Mouse (Mus musculus) embryo, embryonic 11 days (tissue): ENCODE results near the gene Vasn.

ENCODE experiments used
- DNase-seq: peaks from one replicate; pipeline ENCODE4 v3.0.0-alpha.2; 2015

Vasn gene

GRCm38 (mm10) chr16:4607818-4608531 is 31.8 kb upstream of the Vasn start:
- peak; percentile 88 for DNase-seq

DNA sequence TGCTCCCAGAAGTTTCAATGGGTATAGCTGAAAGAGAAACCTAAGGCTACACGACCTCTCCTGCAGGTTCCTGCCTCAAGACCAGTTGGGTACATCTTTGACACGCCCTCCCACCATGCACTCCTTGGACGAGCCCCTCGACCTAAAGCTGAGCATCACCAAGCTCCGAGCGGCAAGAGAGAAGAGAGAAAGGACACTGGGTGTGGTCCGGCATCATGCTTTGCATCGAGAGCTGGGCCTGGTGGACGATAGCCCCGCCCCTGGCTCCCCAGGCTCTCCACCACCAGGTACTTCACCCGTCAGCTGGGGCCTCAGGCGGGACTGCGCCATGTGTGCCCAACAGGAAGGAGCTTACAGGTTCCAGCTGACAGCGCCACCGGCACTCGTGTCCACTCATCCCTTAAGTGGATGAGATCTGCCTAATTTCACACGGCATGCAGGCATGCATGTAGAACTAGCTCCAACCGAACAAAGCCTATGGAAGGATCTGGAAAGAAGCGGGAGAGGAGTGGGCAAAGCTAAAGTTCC is 31.1 kb upstream of the Vasn start:
- no peak for DNase-seq

DNA sequence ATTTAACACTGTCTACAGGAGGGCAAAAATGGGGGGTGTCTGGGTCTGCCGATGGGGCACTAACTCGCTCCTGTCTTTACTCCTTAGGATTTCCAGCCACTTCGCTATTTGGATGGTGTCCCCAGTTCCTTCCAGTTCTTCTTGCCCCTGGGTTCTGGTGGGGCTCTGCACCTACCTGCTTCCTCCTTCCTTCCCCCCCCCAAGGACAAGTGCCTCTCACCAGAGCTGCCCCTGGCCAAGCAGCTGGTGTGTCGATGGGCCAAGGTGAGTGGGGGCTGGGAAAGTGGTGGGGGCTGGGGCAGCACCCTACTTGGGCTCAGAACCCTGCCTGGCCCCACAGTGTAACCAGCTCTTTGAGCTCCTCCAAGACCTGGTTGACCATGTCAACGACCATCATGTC is 28.5 kb upstream of the Vasn start:
- no peak for DNase-seq

GRCm38 (mm10) chr16:4611676-4612075 is 28.1 kb upstream of the Vasn start:
- DNase-seq: no peak

- DNase-seq: no peak
Measured at GRCm38 (mm10) chr16:4613736-4614135, 26.0 kb upstream of the Vasn start.

GRCm38 (mm10) chr16:4614639-4615038 is 25.1 kb upstream of the Vasn start:
- no peak for DNase-seq

- DNase-seq: no peak
Measured at GRCm38 (mm10) chr16:4615297-4615696, 24.4 kb upstream of the Vasn start.

GRCm38 (mm10) chr16:4616829-4617228 is 22.9 kb upstream of the Vasn start:
- DNase-seq: no peak

DNA sequence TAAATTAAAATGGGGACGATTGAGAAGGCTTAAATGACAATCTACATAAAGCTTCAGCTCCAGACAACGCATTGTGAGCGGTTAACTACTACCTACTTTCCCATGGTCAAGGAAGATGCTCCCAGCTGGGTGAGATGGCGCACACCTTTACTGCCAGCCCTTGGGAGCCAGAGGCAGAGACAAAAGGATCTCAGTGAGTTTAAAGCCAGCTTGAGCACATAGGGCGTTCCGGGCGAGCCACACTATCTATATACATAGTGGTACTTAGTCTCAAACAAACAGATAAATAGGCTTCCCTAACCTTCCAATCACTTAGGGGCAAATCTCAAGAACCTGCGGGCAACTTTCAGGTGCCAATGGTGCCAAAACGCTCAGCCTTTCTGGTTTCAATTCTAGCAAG is 15.7 kb upstream of the Vasn start:
- DNase-seq: no peak

DNA sequence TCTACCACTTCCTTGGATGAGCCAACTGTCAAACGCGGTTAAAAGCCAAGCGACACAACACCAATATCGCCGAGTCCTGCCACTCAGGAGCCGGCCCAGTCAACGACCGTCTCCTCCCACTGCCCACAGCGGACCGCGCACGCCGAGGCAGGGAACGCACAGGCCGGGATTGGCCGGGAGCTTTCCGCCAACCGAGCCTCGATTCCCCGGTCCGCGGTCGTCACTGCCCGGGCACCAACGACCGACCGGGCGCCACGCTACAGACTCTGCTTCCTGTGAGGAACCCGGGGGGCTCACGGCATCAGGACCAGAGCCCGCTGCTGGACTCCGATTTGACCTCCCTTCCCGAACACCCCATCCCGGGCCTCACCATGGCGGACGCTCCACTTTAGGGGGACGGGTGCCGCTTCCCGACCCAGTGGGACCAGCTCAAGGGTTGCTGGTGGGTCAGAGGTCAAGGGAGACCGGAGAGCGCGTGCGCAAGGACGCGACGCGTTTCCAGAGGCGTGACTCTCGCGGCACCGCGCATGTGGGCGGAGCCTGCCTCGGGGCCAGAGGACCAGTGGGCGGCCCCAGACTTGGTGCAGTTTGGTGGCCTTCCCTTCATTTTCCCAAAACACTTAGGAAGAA is 15.1 kb upstream of the Vasn start, which contains the start of gene Pam16:
Pam16 (minus strand) TSS at position 508 of the 630 bp plus-strand sequence.
- DNase-seq: peak; percentile 97

GRCm38 (mm10) chr16:4627105-4627504 is 12.6 kb upstream of the Vasn start:
- no peak for DNase-seq

- DNase-seq: no peak
Measured at GRCm38 (mm10) chr16:4628898-4629419, 10.8 kb upstream of the Vasn start.

DNA sequence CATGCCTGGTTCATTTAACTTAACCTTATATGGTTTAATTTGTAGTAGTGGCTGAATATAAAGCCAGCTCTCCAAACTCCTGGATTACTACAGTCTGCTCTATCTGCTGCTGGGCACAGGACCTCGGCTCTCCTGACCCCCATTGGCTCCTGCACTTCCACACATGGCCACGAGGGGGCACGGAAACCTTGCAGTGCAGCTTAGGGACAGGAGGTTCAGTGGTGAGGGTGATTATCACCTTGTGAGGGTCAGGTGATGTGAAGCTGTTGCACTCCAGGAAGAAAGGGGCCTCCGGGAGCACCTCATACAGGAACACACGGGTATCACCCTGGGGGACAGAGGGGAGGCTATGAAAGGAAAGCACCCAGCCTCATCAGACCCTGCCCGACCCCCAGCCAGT is 9.8 kb upstream of the Vasn start:
- DNase-seq: peak; percentile 77

- peak; percentile 65 for DNase-seq
Measured at GRCm38 (mm10) chr16:4632050-4632449, 7.7 kb upstream of the Vasn start.

- no peak for DNase-seq
Measured at GRCm38 (mm10) chr16:4633661-4634060, 6.1 kb upstream of the Vasn start.

- no peak for DNase-seq
Measured at GRCm38 (mm10) chr16:4634681-4635080, 5.1 kb upstream of the Vasn start.

GRCm38 (mm10) chr16:4635760-4636159 is 4.0 kb upstream of the Vasn start:
- no peak for DNase-seq

DNA sequence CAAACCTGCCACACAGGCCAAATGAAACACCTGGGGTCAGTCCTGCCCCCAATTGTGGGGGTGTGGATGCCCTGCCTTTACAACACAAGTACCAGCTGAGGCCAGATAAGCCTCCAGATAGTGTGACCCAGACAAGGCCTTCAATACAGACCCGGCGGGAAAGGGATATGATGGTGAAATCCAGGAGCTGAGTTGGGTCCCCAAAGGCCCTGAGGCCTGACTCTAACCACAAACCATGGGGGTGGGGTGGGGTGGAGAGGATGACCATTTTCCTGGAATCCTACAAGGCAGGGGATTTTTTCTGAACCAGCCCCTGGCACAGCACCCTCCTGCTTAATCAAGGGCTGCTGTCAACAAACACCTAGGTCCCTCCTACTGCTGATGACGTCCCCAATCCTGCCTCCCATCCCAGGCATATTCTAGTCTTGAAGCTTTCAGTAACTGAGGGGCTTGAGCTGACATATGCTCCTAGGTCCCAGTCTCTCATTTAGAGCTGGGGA is 800 bp upstream of the Vasn start:
- no peak for DNase-seq

- peak; percentile 52 for DNase-seq
Measured at GRCm38 (mm10) chr16:4640267-4641005, 695 bp downstream of the Vasn start.

GRCm38 (mm10) chr16:4641119-4641838 is 1.5 kb downstream of the Vasn start:
- no peak for DNase-seq

DNA sequence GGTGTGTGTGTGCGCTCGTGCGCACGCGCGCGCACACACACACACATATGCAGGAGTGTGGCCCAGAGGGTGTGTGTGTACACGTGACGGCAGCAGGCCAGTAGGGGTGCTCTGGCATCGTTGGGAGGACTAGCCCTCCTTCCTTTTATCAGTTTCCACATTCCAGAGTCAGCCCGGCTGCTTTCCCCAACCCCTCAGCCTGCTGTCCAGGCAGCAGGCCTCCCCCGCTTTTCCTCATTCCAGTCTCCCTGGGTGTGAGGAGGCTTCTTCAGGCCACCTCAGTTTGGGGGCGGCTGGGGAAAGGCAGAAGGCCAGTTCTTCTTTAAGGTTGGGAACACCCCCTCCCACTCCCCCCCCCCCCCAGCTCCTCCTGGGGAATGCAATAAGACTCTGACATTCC is 2.4 kb downstream of the Vasn start:
- peak; percentile 69 for DNase-seq

DNA sequence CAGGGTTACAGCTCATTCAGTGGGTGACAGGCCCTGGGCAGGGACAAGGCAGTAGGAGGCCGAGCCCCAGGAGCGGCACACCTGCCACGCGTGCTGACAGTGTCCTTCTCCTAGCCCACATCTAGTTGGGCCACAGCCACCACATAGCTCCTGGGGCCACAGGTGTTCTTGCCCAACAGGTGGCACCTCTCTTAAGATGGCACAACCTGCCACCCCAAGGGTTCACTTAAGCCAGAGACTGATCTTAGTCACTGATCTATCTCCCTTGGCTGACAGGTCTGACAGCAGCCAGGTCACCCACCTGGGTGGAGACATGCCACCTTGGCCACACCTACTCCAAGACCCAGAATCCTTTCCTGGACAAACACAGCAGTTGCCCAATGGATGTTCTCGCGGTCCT is 3.2 kb downstream of the Vasn start:
- DNase-seq: no peak
